Mouse (Mus musculus): ENCODE data around the gene Med12l. TPM values are rescaled to one million over a fixed set of nuclear protein-coding genes. Genes with fewer than 3 reads are reported as not detected.
A peak's percentile ranks its signal among the peaks of the same experiment; 100 is the strongest.

Med12l gene
- polyA plus RNA-seq, 1 experiment from 2014 or later, result 3.6 TPM

GRCm38 (mm10) chr3:59316077-59316476 lies 310.5 kb downstream of the Med12l start:
- DNase-seq (ENCODE audit: low spot score), result no peak
- Histone ChIP-seq H3K9ac (ENCODE audit: low read depth, low read length) (no peak overlapping the region), H3K36me3 (ENCODE audit: control insufficient read depth, insufficient read depth, low read length) (no peaks in the 10 kb centered on the region; the same call in 1 of the 2 replicates), H3K9me3 (ENCODE audit: control insufficient read depth, low read length) (no peaks in the 10 kb centered on the region), H3K4me2 (no peak overlapping the region), H3K27ac (ENCODE audit: low read depth, low read length) (no peak overlapping the region), H3K27me3 (replicated peaks; ENCODE audit: control insufficient read depth, insufficient read depth, low read length) (no peaks in the 10 kb centered on the region), H3K4me1 (replicated peaks; ENCODE audit: control insufficient read depth, insufficient read depth, low read length) (no peaks in the 10 kb centered on the region), H3K4me3 (ENCODE audit: low read depth, low read length) (no peak overlapping the region)
- WGBS, result 83% methylated on average over 7 of the region's 7 CpGs
- no peak for ATAC-seq (replicated peaks; ENCODE audit: low FRiP score)

- H3K27me3 ChIP-seq (replicated peaks; ENCODE audit: control insufficient read depth, insufficient read depth, low read length), result no peaks in the 10 kb centered on the region
- H3K4me2 ChIP-seq, result no peak overlapping the region
- WGBS, result 48% methylated on average over 7 of the region's 7 CpGs
- H3K4me3 ChIP-seq (ENCODE audit: low read depth, low read length), result no peak overlapping the region
- H3K9ac ChIP-seq (ENCODE audit: low read depth, low read length), result no peak overlapping the region
- no peak overlapping the region for H3K27ac ChIP-seq (ENCODE audit: low read depth, low read length)
- no peaks in the 10 kb centered on the region for H3K9me3 ChIP-seq (ENCODE audit: control insufficient read depth, low read length)
- H3K4me1 ChIP-seq (replicated peaks; ENCODE audit: control insufficient read depth, insufficient read depth, low read length), result no peaks in the 10 kb centered on the region
- ATAC-seq (replicated peaks; ENCODE audit: low FRiP score), result no peak
- no peak for DNase-seq (ENCODE audit: low spot score)
- H3K36me3 ChIP-seq (ENCODE audit: control insufficient read depth, insufficient read depth, low read length), result no peaks in the 10 kb centered on the region; the same call in 1 of the 2 replicates
Observed at GRCm38 (mm10) chr3:59321278-59321876, 315.8 kb downstream of the Med12l start.

- Histone ChIP-seq H3K36me3 (ENCODE audit: control insufficient read depth, insufficient read depth, low read length) (no peaks in the 10 kb centered on the region), H3K4me2 (no peak overlapping the region), H3K9me3 (ENCODE audit: control insufficient read depth, low read length) (no peaks in the 10 kb centered on the region), H3K27me3 (replicated peaks; ENCODE audit: control insufficient read depth, insufficient read depth, low read length) (no peaks in the 10 kb centered on the region), H3K4me1 (replicated peaks; ENCODE audit: control insufficient read depth, insufficient read depth, low read length) (no peaks in the 10 kb centered on the region), H3K4me3 (ENCODE audit: low read depth, low read length) (no peak overlapping the region), H3K27ac (ENCODE audit: low read depth, low read length) (no peak overlapping the region), H3K9ac (ENCODE audit: low read depth, low read length) (no peak overlapping the region)
- WGBS, result 84% methylated on average over 2 of the region's 2 CpGs
- DNase-seq (ENCODE audit: low spot score), result no peak
- ATAC-seq (replicated peaks; ENCODE audit: low FRiP score), result no peak
Observed at GRCm38 (mm10) chr3:59328526-59328925, 322.9 kb downstream of the Med12l start.

- no peaks in the 10 kb centered on the region for H3K9me3 ChIP-seq (ENCODE audit: control insufficient read depth, low read length)
- no peak for ATAC-seq (replicated peaks; ENCODE audit: low FRiP score)
- H3K4me1 ChIP-seq (replicated peaks; ENCODE audit: control insufficient read depth, insufficient read depth, low read length), result no peaks in the 10 kb centered on the region
- no peak overlapping the region for H3K27ac ChIP-seq (ENCODE audit: low read depth, low read length)
- no peak for DNase-seq (ENCODE audit: low spot score)
- no peak overlapping the region for H3K4me2 ChIP-seq
- WGBS, result 71% methylated on average over 11 of the region's 11 CpGs
- no peaks in the 10 kb centered on the region for H3K36me3 ChIP-seq (ENCODE audit: control insufficient read depth, insufficient read depth, low read length)
- H3K27me3 ChIP-seq (replicated peaks; ENCODE audit: control insufficient read depth, insufficient read depth, low read length), result no peaks in the 10 kb centered on the region
- no peak overlapping the region for H3K4me3 ChIP-seq (ENCODE audit: low read depth, low read length)
- H3K9ac ChIP-seq (ENCODE audit: low read depth, low read length), result no peak overlapping the region
Observed at GRCm38 (mm10) chr3:59341647-59342427, 336.2 kb downstream of the Med12l start.

- ATAC-seq (replicated peaks; ENCODE audit: low FRiP score) (no peak), DNase-seq (ENCODE audit: low spot score) (no peak)
- H3K36me3 ChIP-seq (ENCODE audit: control insufficient read depth, insufficient read depth, low read length), result no peaks in the 10 kb centered on the region
- H3K4me1 ChIP-seq (replicated peaks; ENCODE audit: control insufficient read depth, insufficient read depth, low read length), result no peaks in the 10 kb centered on the region
- no peak overlapping the region for H3K27ac ChIP-seq (ENCODE audit: low read depth, low read length)
- no peaks in the 10 kb centered on the region for H3K27me3 ChIP-seq (replicated peaks; ENCODE audit: control insufficient read depth, insufficient read depth, low read length)
- no peak overlapping the region for H3K4me3 ChIP-seq (ENCODE audit: low read depth, low read length)
- H3K9ac ChIP-seq (ENCODE audit: low read depth, low read length), result no peak overlapping the region
- no peak overlapping the region; the same call in 1 of the 2 replicates for H3K4me2 ChIP-seq
- no peaks in the 10 kb centered on the region for H3K9me3 ChIP-seq (ENCODE audit: control insufficient read depth, low read length)
- 69% methylated on average over 4 of the region's 4 CpGs for WGBS
Observed at GRCm38 (mm10) chr3:59343026-59343425, 337.4 kb downstream of the Med12l start.

GRCm38 (mm10) chr3:59344065-59344905 lies 338.7 kb downstream of the Med12l start, which contains the start of gene Igsf10:
TSS of gene Igsf10 (minus strand) at chr3:59344394.
- Histone ChIP-seq H3K4me2 (peak within 1 kb of the TSS; percentile 80), H3K9me3 (ENCODE audit: control insufficient read depth, low read length) (no peaks in the 10 kb centered on the region), H3K9ac (ENCODE audit: low read depth, low read length) (peak within 1 kb of the TSS; percentile 62), H3K36me3 (ENCODE audit: control insufficient read depth, insufficient read depth, low read length) (no peaks in the 10 kb centered on the region), H3K4me1 (replicated peaks; ENCODE audit: control insufficient read depth, insufficient read depth, low read length) (no peaks in the 10 kb centered on the region), H3K4me3 (ENCODE audit: low read depth, low read length) (peak within 1 kb of the TSS; percentile 63), H3K27ac (ENCODE audit: low read depth, low read length) (no peak within 1 kb of the TSS), H3K27me3 (replicated peaks; ENCODE audit: control insufficient read depth, insufficient read depth, low read length) (no peaks in the 10 kb centered on the region)
- WGBS, result 4% methylated on average over 23 of the region's 23 CpGs
- ATAC-seq (replicated peaks; ENCODE audit: low FRiP score) (peak; percentile 75), DNase-seq (ENCODE audit: low spot score) (peak; percentile 79)

- DNase-seq (ENCODE audit: low spot score) (no peak), ATAC-seq (replicated peaks; ENCODE audit: low FRiP score) (no peak)
- Histone ChIP-seq H3K4me3 (ENCODE audit: low read depth, low read length) (no peak overlapping the region), H3K9ac (ENCODE audit: low read depth, low read length) (no peak overlapping the region), H3K9me3 (ENCODE audit: control insufficient read depth, low read length) (no peaks in the 10 kb centered on the region), H3K4me2 (no peak overlapping the region), H3K36me3 (ENCODE audit: control insufficient read depth, insufficient read depth, low read length) (no peaks in the 10 kb centered on the region), H3K4me1 (replicated peaks; ENCODE audit: control insufficient read depth, insufficient read depth, low read length) (no peaks in the 10 kb centered on the region), H3K27ac (ENCODE audit: low read depth, low read length) (no peak overlapping the region), H3K27me3 (replicated peaks; ENCODE audit: control insufficient read depth, insufficient read depth, low read length) (no peaks in the 10 kb centered on the region)
Observed at GRCm38 (mm10) chr3:59351768-59352167, 346.1 kb downstream of the Med12l start.

- Histone ChIP-seq H3K4me2 (no peak overlapping the region), H3K9ac (ENCODE audit: low read depth, low read length) (no peak overlapping the region), H3K4me3 (ENCODE audit: low read depth, low read length) (no peak overlapping the region), H3K27me3 (replicated peaks; ENCODE audit: control insufficient read depth, insufficient read depth, low read length) (no peaks in the 10 kb centered on the region), H3K27ac (ENCODE audit: low read depth, low read length) (no peak overlapping the region), H3K36me3 (ENCODE audit: control insufficient read depth, insufficient read depth, low read length) (no peaks in the 10 kb centered on the region), H3K4me1 (replicated peaks; ENCODE audit: control insufficient read depth, insufficient read depth, low read length) (no peaks in the 10 kb centered on the region), H3K9me3 (ENCODE audit: control insufficient read depth, low read length) (no peaks in the 10 kb centered on the region)
- no peak for DNase-seq (ENCODE audit: low spot score)
- WGBS, result 86% methylated on average over 3 of the region's 3 CpGs
- ATAC-seq (replicated peaks; ENCODE audit: low FRiP score), result no peak
Observed at GRCm38 (mm10) chr3:59354156-59354555, 348.5 kb downstream of the Med12l start.

Measured in liver, embryonic 11.5 days (tissue).